Comparison of ENCODE assay signal across 11 mouse cellular contexts in the genomic region with DNA sequence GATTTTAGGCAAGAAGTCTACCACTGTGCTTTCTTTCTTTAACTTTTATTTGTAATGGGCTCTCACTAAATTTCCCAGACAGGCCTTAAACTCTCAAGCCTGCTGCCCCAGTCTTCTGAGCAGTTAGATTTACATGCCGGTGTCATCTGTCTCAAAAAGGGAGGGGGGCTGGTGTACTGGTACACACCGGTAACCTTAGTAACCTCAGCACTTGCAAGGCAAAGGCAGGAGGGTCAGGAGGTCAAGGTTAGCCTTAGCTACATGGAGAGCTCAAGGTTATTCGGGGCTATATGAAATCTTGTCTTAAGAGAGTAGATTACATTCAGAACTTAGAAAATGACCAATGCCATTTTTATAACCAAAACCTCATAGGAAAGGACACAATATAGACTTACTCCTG.
DNase-seq lines count a peak whose midpoint lies in the region; ATAC-seq and TF ChIP-seq lines count a peak whose summit lies in the region.
"Had no signal": no experiment of that assay in that cellular context is flagged by ENCODE, and none has a peak within 500 bp of the region (broad histone marks: within the 10 kb centered on the region; RNA-seq: fewer than 3 reads in every experiment).

No protein-coding gene starts in this region.

- H3K4me3 ChIP-seq in forebrain, embryonic 10.5 days = no peak overlapping the region
- H3K4me3 ChIP-seq in forebrain, embryonic 14.5 days (ENCODE audit: low read depth, low read length) = no peak overlapping the region
- H3K4me3 ChIP-seq in intestine, embryonic 15.5 days (replicated peaks) = no peak overlapping the region
- no peak overlapping the region for H3K4me3 ChIP-seq in intestine, postnatal 0 days (ENCODE audit: low read depth, low read length)

- no peak overlapping the region for H3K9ac ChIP-seq in forebrain, embryonic 14.5 days (ENCODE audit: low read length)
- no peak overlapping the region for H3K9ac ChIP-seq in intestine, embryonic 15.5 days
- H3K9ac ChIP-seq in intestine, postnatal 0 days (ENCODE audit: low read depth, low read length) = no peak overlapping the region; the same call in 1 of the 2 replicates

- peak overlapping the region; percentile 63; the same call in 1 of the 2 replicates for H3K27ac ChIP-seq in forebrain, embryonic 10.5 days
- H3K27ac ChIP-seq in forebrain, embryonic 14.5 days (ENCODE audit: low read depth, low read length) = no peak overlapping the region
- H3K27ac ChIP-seq in intestine, embryonic 15.5 days = peak overlapping the region; percentile 44; the same call in 1 of the 2 replicates
- H3K27ac ChIP-seq in intestine, postnatal 0 days (ENCODE audit: low read depth, low read length) = no peak overlapping the region

- TF ChIP-seq CTCF in intestine, postnatal 0 days (IDR thresholded peaks at IDR 0.05; ENCODE audit: low read depth) = no peak

- H3K27me3 ChIP-seq in forebrain, embryonic 10.5 days (ENCODE audit: poor library complexity, severe bottlenecking) = no peaks in the 10 kb centered on the region
- H3K27me3 ChIP-seq in forebrain, embryonic 14.5 days (replicated peaks; ENCODE audit: control insufficient read depth, insufficient read depth, low read length) = no peaks in the 10 kb centered on the region
- no peaks in the 10 kb centered on the region for H3K27me3 ChIP-seq in intestine, embryonic 15.5 days (replicated peaks)
- H3K27me3 ChIP-seq in intestine, postnatal 0 days (replicated peaks; ENCODE audit: control insufficient read depth, insufficient read depth, low read length) = no peaks in the 10 kb centered on the region

- peaks cover 59% of the 10 kb centered on the region for H3K4me1 ChIP-seq in forebrain, embryonic 10.5 days
- peaks cover 18% of the 10 kb centered on the region for H3K4me1 ChIP-seq in forebrain, embryonic 14.5 days (ENCODE audit: control insufficient read depth, insufficient read depth, low read length)
- peaks cover 35% of the 10 kb centered on the region for H3K4me1 ChIP-seq in intestine, embryonic 15.5 days (replicated peaks)
- peaks cover 11% of the 10 kb centered on the region; the same call in 1 of the 2 replicates for H3K4me1 ChIP-seq in intestine, postnatal 0 days (replicated peaks; ENCODE audit: control insufficient read depth, insufficient read depth, low read length)

- H3K9me3 ChIP-seq in forebrain, embryonic 10.5 days = no peaks in the 10 kb centered on the region
- no peaks in the 10 kb centered on the region for H3K9me3 ChIP-seq in forebrain, embryonic 14.5 days (replicated peaks; ENCODE audit: control insufficient read depth, low read length)
- no peaks in the 10 kb centered on the region for H3K9me3 ChIP-seq in intestine, embryonic 15.5 days
- H3K9me3 ChIP-seq in intestine, postnatal 0 days (ENCODE audit: control insufficient read depth) = no peaks in the 10 kb centered on the region
- H3K9me3 ChIP-seq: G1E had no signal

- WGBS in forebrain, embryonic 10.5 days = 82% methylated on average over 3 of the region's 3 CpGs
- 81% methylated on average over 3 of the region's 3 CpGs for WGBS in forebrain, embryonic 14.5 days
- 50% methylated on average over 3 of the region's 3 CpGs for WGBS in intestine, embryonic 15.5 days
- 69% methylated on average over 3 of the region's 3 CpGs for WGBS in intestine, postnatal 0 days

- no peak for ATAC-seq in forebrain, embryonic 14.5 days
- ATAC-seq in intestine, embryonic 15.5 days = no peak
- no peak for ATAC-seq in intestine, postnatal 0 days
- no peak for ATAC-seq in megakaryocyte progenitor cell, adult 5-6 weeks (replicated peaks; ENCODE audit: poor library complexity)

- H3K4me2 ChIP-seq in forebrain, embryonic 14.5 days (ENCODE audit: low read length) = no peak overlapping the region
- H3K4me2 ChIP-seq in intestine, embryonic 15.5 days (replicated peaks) = no peak overlapping the region
- H3K4me2 ChIP-seq in intestine, postnatal 0 days (replicated peaks; ENCODE audit: low read depth) = no peak overlapping the region

- DNase-seq in forebrain, embryonic 10.5 days (ENCODE audit: extremely low spot score, low spot score) = no peak
- DNase-seq in forebrain, embryonic 14.5 days (ENCODE audit: low spot score) = no peak
- DNase-seq in retina, postnatal 1 day = peak; percentile 28
- DNase-seq in retina, embryonic 14.5 days (ENCODE audit: low spot score) = no peak
- DNase-seq in urinary bladder, adult 2 months (ENCODE audit: low spot score) = no peak
- DNase-seq: layer of hippocampus, postnatal 36 days; right cerebral cortex, adult 18-20 months had no signal

- peaks cover 29% of the 10 kb centered on the region for H3K36me3 ChIP-seq in forebrain, embryonic 10.5 days (replicated peaks)
- H3K36me3 ChIP-seq in forebrain, embryonic 14.5 days (ENCODE audit: control insufficient read depth, insufficient read depth, low read length) = no peaks in the 10 kb centered on the region
- no peaks in the 10 kb centered on the region for H3K36me3 ChIP-seq in intestine, embryonic 15.5 days
- no peaks in the 10 kb centered on the region for H3K36me3 ChIP-seq in intestine, postnatal 0 days (ENCODE audit: control insufficient read depth, insufficient read depth)
- H3K36me3 ChIP-seq: G1E had no signal

Comparison
In these comparisons a context has a peak if more than half of its experiments do, and no peak if none do; other contexts are left out.
1. H3K27ac ChIP-seq: peak in forebrain, embryonic 10.5 days (single experiment) and intestine, embryonic 15.5 days (single experiment); none in forebrain, embryonic 14.5 days (single experiment) and intestine, postnatal 0 days (single experiment).